Mouse (Mus musculus): Measurements from ENCODE around the gene Hist1h3h.

The Hist1h3h gene

GRCm38 (mm10) chr13:21727948-21728572, 10.6 kb downstream of the Hist1h3h start:
- no peak for DNase-seq (ENCODE audit: low spot score in 2 of 2)

- DNase-seq (ENCODE audit: low spot score in 2 of 2): no peak
Observed at GRCm38 (mm10) chr13:21729544-21729943, 12.1 kb downstream of the Hist1h3h start.

GRCm38 (mm10) chr13:21733466-21733865, 16.0 kb downstream of the Hist1h3h start:
- no peak for DNase-seq (ENCODE audit: low spot score in 2 of 2)

DNA sequence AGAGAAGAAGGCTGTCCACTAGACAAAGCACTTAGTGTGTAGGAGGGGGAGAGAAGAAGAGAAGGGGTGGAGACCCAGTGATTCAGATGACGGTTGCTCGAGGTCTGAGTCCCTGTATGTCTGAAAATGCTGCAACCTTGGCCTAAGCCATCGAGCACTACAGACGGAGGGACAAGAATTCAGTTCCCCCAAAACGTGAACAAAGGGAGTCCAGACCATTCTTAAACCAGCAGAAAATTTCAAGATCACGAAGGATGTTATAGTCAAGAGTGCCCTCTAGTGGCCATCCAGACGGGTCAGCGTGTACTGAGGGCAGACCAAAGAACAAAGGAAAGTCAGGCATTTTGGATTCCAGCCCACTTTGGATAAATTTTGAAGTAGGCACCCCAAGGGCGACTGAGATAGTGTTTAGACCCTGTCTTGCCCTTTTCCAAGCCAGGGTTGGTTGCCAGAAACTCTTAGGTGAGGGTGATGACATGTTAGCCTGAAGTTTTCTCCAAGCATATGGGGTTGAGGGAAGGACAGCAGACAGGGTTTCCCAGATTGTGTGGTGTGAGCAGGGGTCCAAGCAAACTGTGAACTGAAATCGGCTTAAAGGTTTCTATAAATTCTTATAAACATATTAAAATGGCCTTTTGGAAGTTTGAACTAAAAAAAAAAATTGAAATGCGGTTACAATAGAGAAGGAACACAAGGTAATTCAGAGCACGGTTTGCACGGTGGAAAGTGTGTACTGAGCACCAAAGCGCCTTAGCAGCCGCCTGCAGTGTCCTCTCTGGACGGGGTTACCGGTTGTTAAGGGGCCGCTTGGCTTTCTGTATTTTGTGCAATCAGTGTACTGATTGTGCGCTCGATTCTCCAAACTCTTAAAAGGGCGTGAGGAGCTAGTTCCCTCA, 16.8 kb downstream of the Hist1h3h start:
- peak; percentile 26 to 82 for DNase-seq (ENCODE audit: low spot score in 2 of 2)

- DNase-seq (ENCODE audit: low spot score in 2 of 2): peak; percentile 61 to 79
Observed at GRCm38 (mm10) chr13:21734906-21735767, 17.7 kb downstream of the Hist1h3h start, which contains the start of gene Hist1h4j. Gene Hist1h4j (plus strand): TSS chr13:21735064.

- no peak for DNase-seq (ENCODE audit: low spot score in 2 of 2)
Observed at GRCm38 (mm10) chr13:21745006-21745405, 27.5 kb downstream of the Hist1h3h start.

GRCm38 (mm10) chr13:21749387-21750158, 32.1 kb downstream of the Hist1h3h start:
- DNase-seq (ENCODE audit: low spot score in 2 of 2): no peak

- peak; percentile 92 to 95 for DNase-seq (ENCODE audit: low spot score in 2 of 2)
Observed at GRCm38 (mm10) chr13:21750159-21751017, 32.9 kb downstream of the Hist1h3h start, which contains the start of gene Hist1h4k. Gene Hist1h4k (minus strand): TSS chr13:21750505.

DNA sequence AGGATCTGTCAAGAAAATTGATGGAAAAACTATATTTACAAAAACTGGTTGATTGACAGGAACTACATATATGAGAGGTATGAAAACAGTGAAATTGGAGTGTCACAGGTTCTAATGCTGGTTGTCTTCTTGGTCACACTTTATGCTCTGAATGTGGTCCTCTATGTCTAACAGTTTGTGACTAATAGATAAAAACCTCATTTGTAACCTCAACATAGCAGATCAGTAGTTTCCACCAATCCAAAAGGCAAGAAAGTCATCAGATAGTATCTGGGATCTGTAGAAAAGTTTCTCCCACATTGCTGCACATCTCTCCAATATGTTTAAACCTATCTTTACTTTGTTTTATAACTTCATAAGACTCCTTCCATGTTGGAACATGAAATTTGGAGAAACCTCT, 34.0 kb downstream of the Hist1h3h start:
- no peak for DNase-seq (ENCODE audit: low spot score in 2 of 2)

GRCm38 (mm10) chr13:21751827-21752226, 34.4 kb downstream of the Hist1h3h start:
- DNase-seq (ENCODE audit: low spot score in 2 of 2): no peak

DNA sequence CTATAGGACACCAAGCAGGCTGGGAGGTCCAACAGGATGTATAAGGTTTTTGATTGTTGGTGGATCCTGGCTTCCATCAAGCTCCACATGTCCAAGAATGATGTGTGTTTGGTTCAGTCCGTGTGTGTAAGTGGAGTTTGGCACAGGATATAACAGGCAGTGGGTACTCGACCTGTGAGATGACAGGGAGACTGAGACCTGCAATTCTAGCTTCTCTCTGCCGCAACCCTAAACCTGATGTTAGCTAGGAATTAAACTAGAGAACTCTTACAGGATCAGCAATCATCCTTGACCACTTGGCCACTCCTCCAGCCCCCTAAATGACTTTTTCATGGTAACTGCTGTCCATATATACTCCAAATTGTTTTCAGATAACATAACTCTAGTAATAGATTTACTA, 34.9 kb downstream of the Hist1h3h start:
- no peak for DNase-seq (ENCODE audit: low spot score in 2 of 2)

- no peak for DNase-seq (ENCODE audit: low spot score in 2 of 2)
Observed at GRCm38 (mm10) chr13:21753051-21753523, 35.6 kb downstream of the Hist1h3h start.

DNA sequence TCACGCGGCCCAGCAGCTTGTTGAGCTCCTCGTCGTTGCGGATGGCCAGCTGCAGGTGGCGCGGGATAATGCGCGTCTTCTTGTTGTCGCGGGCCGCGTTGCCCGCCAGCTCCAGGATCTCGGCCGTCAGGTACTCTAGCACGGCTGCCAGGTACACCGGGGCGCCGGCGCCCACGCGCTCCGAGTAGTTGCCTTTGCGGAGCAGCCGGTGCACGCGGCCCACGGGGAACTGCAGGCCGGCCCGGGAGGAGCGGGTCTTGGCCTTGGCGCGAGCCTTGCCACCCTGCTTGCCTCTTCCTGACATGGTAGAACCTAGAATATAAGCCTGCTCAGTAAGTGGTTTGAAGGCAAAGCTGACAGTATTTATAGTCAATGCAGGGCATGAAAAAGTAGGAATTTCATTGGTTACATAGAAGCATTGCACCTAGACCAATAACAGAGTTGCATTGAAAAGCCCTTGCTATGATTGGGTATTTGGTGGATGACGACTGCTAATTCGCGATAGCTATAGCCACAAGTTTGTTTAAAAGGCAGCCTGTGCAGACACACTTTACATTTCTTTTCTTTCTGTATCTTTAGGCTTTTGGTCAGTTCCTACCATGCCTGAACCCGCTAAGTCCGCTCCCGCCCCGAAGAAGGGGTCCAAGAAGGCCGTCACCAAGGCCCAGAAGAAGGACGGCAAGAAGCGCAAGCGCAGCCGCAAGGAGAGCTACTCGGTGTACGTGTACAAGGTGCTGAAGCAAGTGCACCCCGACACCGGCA, 36.2 kb downstream of the Hist1h3h start, which contains the start of the genes Hist1h2ak and Hist1h2bn:
TSS of gene Hist1h2ak (minus strand) at position 304 of the 762 bp plus-strand sequence.
TSS of gene Hist1h2bn (plus strand) at position 600 of the 762 bp plus-strand sequence.
- DNase-seq (ENCODE audit: low spot score in 2 of 2): peak in 1 of 2 experiments; percentile 47

DNA sequence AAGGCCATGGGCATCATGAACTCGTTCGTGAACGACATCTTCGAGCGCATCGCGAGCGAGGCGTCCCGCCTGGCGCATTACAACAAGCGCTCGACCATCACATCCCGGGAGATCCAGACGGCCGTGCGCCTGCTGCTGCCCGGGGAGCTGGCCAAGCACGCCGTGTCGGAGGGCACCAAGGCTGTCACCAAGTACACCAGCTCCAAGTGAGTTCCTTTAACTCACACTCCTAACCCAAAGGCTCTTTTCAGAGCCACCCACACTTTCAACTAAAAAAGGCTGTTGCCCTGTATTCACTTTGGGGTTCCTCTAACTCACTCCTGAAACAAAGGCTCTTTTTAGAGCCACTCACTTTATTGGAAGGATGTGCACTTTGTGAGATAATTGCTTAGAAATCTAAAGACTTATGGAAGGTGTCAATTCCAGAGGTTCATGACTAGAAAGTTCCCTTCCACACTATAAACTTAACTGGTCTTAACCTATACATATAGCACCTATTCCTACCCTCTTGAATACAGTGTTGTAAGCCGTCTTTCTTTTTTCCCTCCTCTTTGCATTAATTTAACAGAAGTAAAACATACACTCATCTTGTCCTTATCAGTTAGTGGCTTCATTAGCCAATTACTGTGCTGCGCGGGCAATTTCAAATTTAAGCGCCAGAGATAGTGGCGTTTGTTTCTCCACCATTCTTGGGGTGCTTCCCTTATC, 37.0 kb downstream of the Hist1h3h start:
- DNase-seq (ENCODE audit: low spot score in 2 of 2): peak in 1 of 2 experiments; percentile 21

GRCm38 (mm10) chr13:21755707-21756106, 38.2 kb downstream of the Hist1h3h start:
- DNase-seq (ENCODE audit: low spot score in 2 of 2): no peak

Measured in cerebellum, postnatal 4 days (tissue).